In the genomic region with DNA sequence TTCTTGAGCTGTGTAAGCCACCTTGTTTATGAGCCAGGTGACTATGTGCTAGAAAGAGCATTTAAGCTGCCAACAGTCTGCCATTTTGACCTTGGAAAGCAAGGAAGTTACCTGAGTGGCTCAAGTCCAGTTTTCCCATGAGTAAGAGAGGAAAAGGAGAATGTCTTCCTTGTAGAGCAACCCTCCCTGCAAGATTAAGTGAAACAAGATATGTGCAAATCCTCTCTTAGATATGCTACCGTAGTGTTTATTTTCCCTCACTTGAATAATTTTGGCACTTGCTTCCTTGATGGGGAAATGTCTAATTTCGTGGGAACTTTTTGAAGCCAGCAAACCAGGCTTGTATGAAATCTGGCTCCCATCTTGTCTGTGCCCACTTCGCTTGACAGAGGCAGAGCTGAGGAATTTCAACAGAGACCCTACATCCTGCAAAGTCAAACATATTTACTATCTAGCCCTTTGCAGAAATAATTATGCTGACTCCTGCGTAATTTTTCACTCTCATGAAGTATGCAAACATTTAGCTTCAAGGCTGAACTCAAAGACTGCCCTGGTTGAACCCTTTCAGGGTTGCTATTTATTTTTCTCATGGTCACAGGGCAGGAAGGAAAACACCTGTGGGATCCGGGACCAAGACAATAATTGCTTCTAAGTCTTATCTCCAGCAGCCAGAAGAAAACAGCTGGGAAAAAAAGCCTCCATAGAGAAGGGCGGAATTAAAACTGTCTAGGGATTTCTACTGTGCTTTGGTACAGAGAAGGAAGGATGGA, we compare ENCODE assay signal across 30 mouse cellular contexts.
DNase-seq lines count a peak whose midpoint lies in the region; ATAC-seq and TF ChIP-seq lines count a peak whose summit lies in the region.
"Had no signal": no experiment of that assay in that cellular context is flagged by ENCODE, and none has a peak within 500 bp of the region (broad histone marks: within the 10 kb centered on the region; RNA-seq: fewer than 3 reads in every experiment).

No protein-coding gene starts in this region.

- no peak overlapping the region for H3K9ac ChIP-seq in midbrain, embryonic 11.5 days (ENCODE audit: low read length)
- H3K9ac ChIP-seq in midbrain, postnatal 0 days (replicated peaks; ENCODE audit: low read length, poor library complexity, severe bottlenecking): no peak overlapping the region
- H3K9ac ChIP-seq: embryonic facial prominence, embryonic 12.5 days; heart, embryonic 13.5 days; hindbrain, embryonic 15.5 days; limb, embryonic 15.5 days; liver, embryonic 13.5 days; neural tube, embryonic 12.5 days had no signal

- no peaks in the 10 kb centered on the region for H3K4me1 ChIP-seq in midbrain, embryonic 11.5 days (ENCODE audit: control insufficient read depth, insufficient read depth, low read length)
- no peaks in the 10 kb centered on the region for H3K4me1 ChIP-seq in midbrain, postnatal 0 days (ENCODE audit: insufficient read depth, low read length)
- H3K4me1 ChIP-seq: embryonic facial prominence, embryonic 12.5 days; heart, embryonic 13.5 days; hindbrain, embryonic 10.5 days; hindbrain, embryonic 15.5 days; limb, embryonic 15.5 days; liver, embryonic 13.5 days; midbrain, embryonic 10.5 days; neural tube, embryonic 12.5 days had no signal

- no peaks in the 10 kb centered on the region for H3K9me3 ChIP-seq in midbrain, embryonic 11.5 days (ENCODE audit: control insufficient read depth, low read length)
- H3K9me3 ChIP-seq in midbrain, postnatal 0 days (ENCODE audit: low read length): no peaks in the 10 kb centered on the region
- H3K9me3 ChIP-seq: embryonic facial prominence, embryonic 12.5 days; hindbrain, embryonic 10.5 days; limb, embryonic 10.5 days; limb, embryonic 15.5 days; liver, embryonic 13.5 days; midbrain, embryonic 10.5 days; neural tube, embryonic 12.5 days had no signal

- no peak overlapping the region for H3K4me3 ChIP-seq in layer of hippocampus, adult 2 months
- no peak overlapping the region for H3K4me3 ChIP-seq in midbrain, embryonic 11.5 days (ENCODE audit: low read depth, low read length)
- no peak overlapping the region for H3K4me3 ChIP-seq in midbrain, postnatal 0 days (ENCODE audit: low read depth, low read length)
- H3K4me3 ChIP-seq: embryonic facial prominence, embryonic 12.5 days; gastrocnemius, adult 2 months; heart, embryonic 13.5 days; hindbrain, embryonic 10.5 days; hindbrain, embryonic 15.5 days; limb, embryonic 10.5 days; limb, embryonic 15.5 days; liver, embryonic 13.5 days; midbrain, embryonic 10.5 days; myocyte; neural tube, embryonic 12.5 days had no signal

- peak; percentile 1 to 3 for DNase-seq in heart, postnatal 10 days
- DNase-seq in heart, adult 18-20 months: no peak
- no peak for DNase-seq in layer of hippocampus, adult 2 months (ENCODE audit: low spot score in 2 of 2)
- DNase-seq in layer of hippocampus, adult 9-11 months: no peak
- peak; percentile 53 for DNase-seq in midbrain, embryonic 11.5 days (ENCODE audit: low spot score, missing footprints)
- DNase-seq in midbrain, postnatal 0 days (ENCODE audit: low spot score): no peak
- DNase-seq in thymus, postnatal 36 days: no peak
- DNase-seq: adrenal gland, adult 8-10 months; cerebellum, adult 8-10 months; cerebellum, postnatal 36 days; gastrocnemius, adult 2 months; gastrocnemius, postnatal 36 days; heart, postnatal 14 days; kidney, adult 2 months; kidney, postnatal 4 days; liver, embryonic 13.5 days; right cerebral cortex, adult 18-20 months; spleen, adult 18-20 months had no signal

- WGBS in midbrain, embryonic 11.5 days: 84% methylated on average over 6 of the region's 6 CpGs
- 80% methylated on average over 6 of the region's 6 CpGs for WGBS in midbrain, postnatal 0 days

- TF ChIP-seq CTCF in layer of hippocampus, adult 2 months (conservative IDR thresholded peaks at IDR 0.05): no peak
- no peak for TF ChIP-seq CTCF in midbrain, postnatal 0 days (IDR thresholded peaks at IDR 0.05)

- peak overlapping the region; percentile 54 for H3K27ac ChIP-seq in layer of hippocampus, adult 2 months
- no peak overlapping the region for H3K27ac ChIP-seq in midbrain, embryonic 11.5 days (ENCODE audit: low read depth, low read length)
- no peak overlapping the region for H3K27ac ChIP-seq in midbrain, postnatal 0 days (ENCODE audit: low read depth, low read length)
- H3K27ac ChIP-seq: embryonic facial prominence, embryonic 12.5 days; gastrocnemius, adult 2 months; heart, embryonic 13.5 days; hindbrain, embryonic 10.5 days; hindbrain, embryonic 15.5 days; limb, embryonic 10.5 days; limb, embryonic 15.5 days; liver, embryonic 13.5 days; midbrain, embryonic 10.5 days; neural tube, embryonic 12.5 days had no signal

- ATAC-seq in midbrain, embryonic 11.5 days (ENCODE audit: low FRiP score): no peak
- no peak for ATAC-seq in midbrain, postnatal 0 days (ENCODE audit: low FRiP score)
- ATAC-seq: forebrain, embryonic 16.5 days; inflammation-experienced regulatory T-cells, adult 6 months had no signal

- no peaks in the 10 kb centered on the region for H3K36me3 ChIP-seq in midbrain, embryonic 11.5 days (ENCODE audit: control insufficient read depth, insufficient read depth, low read length)
- no peaks in the 10 kb centered on the region for H3K36me3 ChIP-seq in midbrain, postnatal 0 days (ENCODE audit: insufficient read depth, low read length)
- H3K36me3 ChIP-seq: embryonic facial prominence, embryonic 12.5 days; G1E; heart, embryonic 13.5 days; hindbrain, embryonic 10.5 days; hindbrain, embryonic 15.5 days; limb, embryonic 10.5 days; limb, embryonic 15.5 days; liver, embryonic 13.5 days; midbrain, embryonic 10.5 days; neural tube, embryonic 12.5 days had no signal

- H3K4me2 ChIP-seq in midbrain, embryonic 11.5 days: no peak overlapping the region
- H3K4me2 ChIP-seq in midbrain, postnatal 0 days (ENCODE audit: low read depth, low read length, poor library complexity, severe bottlenecking): no peak overlapping the region
- H3K4me2 ChIP-seq: embryonic facial prominence, embryonic 12.5 days; heart, embryonic 13.5 days; hindbrain, embryonic 15.5 days; limb, embryonic 15.5 days; liver, embryonic 13.5 days; neural tube, embryonic 12.5 days had no signal

- H3K27me3 ChIP-seq in midbrain, embryonic 11.5 days (ENCODE audit: control insufficient read depth, insufficient read depth, low read length): no peaks in the 10 kb centered on the region
- H3K27me3 ChIP-seq in midbrain, postnatal 0 days (ENCODE audit: insufficient read depth, low read length): no peaks in the 10 kb centered on the region
- H3K27me3 ChIP-seq: embryonic facial prominence, embryonic 12.5 days; heart, embryonic 13.5 days; hindbrain, embryonic 15.5 days; limb, embryonic 15.5 days; liver, embryonic 13.5 days; neural tube, embryonic 12.5 days had no signal

- intact Hi-C loops in heart, postnatal 10 days (cut with DNase I): no loop called here

Comparison
In these comparisons a context has a peak if more than half of its experiments do, and no peak if none do; other contexts are left out.
1. DNase-seq: peak in heart, postnatal 10 days (2 of 2) and midbrain, embryonic 11.5 days (single experiment); none in heart, adult 18-20 months (0 of 2), layer of hippocampus, adult 2 months (0 of 2), layer of hippocampus, adult 9-11 months (single experiment), midbrain, postnatal 0 days (single experiment) and thymus, postnatal 36 days (0 of 2).